Mouse (Mus musculus): ENCODE data around the gene Cd164l2. TPM values are rescaled to one million over a fixed set of nuclear protein-coding genes. Genes with fewer than 3 reads are reported as not detected.

Gene Cd164l2
- polyA plus RNA-seq, 1 experiment from 2014 or later = 5.2 TPM

DNA sequence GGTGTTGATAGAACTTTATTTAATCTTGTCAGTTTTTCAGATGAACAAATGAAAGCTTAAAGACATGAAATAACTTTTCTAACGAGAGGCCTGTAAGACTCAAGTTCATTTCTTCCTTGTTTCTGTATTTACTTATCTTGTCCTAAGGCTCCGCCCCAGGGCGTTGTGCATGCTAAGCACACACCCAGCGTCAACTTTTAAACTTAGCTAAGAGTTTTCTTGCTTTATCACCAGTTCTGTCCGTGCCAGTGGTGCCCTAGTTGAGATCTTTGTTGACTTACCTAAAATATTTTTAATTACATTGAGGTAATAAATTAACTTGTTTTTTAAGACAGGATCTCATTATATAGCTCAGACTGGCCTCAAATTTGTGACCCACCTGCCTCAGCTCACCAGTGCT, 33.6 kb upstream of the Cd164l2 start:
- H3K9ac ChIP-seq = no peak overlapping the region
- peaks cover 37% of the 10 kb centered on the region for H3K4me1 ChIP-seq
- no peaks in the 10 kb centered on the region for H3K9me3 ChIP-seq
- peaks cover 48% of the 10 kb centered on the region for H3K36me3 ChIP-seq
- H3K27me3 ChIP-seq = no peaks in the 10 kb centered on the region
- no peak overlapping the region for H3K4me3 ChIP-seq
- 78% methylated on average over 5 of the region's 5 CpGs for WGBS
- no peak overlapping the region for H3K4me2 ChIP-seq
- no peak for ATAC-seq (ENCODE audit: insufficient number of reproducible peaks, low FRiP score, low TSS enrichment, low read depth)
- no peak overlapping the region for H3K27ac ChIP-seq

GRCm38 (mm10) chr4:133179258-133179657, 32.7 kb upstream of the Cd164l2 start:
- WGBS = 84% methylated on average over 7 of the region's 7 CpGs
- Histone ChIP-seq H3K9ac (no peak overlapping the region), H3K4me3 (no peak overlapping the region), H3K27me3 (no peaks in the 10 kb centered on the region), H3K36me3 (peaks cover 48% of the 10 kb centered on the region), H3K27ac (no peak overlapping the region), H3K9me3 (no peaks in the 10 kb centered on the region), H3K4me2 (no peak overlapping the region), H3K4me1 (peaks cover 43% of the 10 kb centered on the region)
- no peak for ATAC-seq (ENCODE audit: insufficient number of reproducible peaks, low FRiP score, low TSS enrichment, low read depth)

GRCm38 (mm10) chr4:133182439-133183033, 29.4 kb upstream of the Cd164l2 start:
- no peak overlapping the region for H3K4me3 ChIP-seq
- no peak overlapping the region for H3K9ac ChIP-seq
- no peak for ATAC-seq (ENCODE audit: insufficient number of reproducible peaks, low FRiP score, low TSS enrichment, low read depth)
- H3K9me3 ChIP-seq = no peaks in the 10 kb centered on the region
- H3K4me1 ChIP-seq = peaks cover 40% of the 10 kb centered on the region
- peaks cover 46% of the 10 kb centered on the region for H3K36me3 ChIP-seq
- H3K27ac ChIP-seq = peak overlapping the region; percentile 61; the same call in 1 of the 2 replicates
- H3K4me2 ChIP-seq = no peak overlapping the region
- no peaks in the 10 kb centered on the region for H3K27me3 ChIP-seq
- 86% methylated on average over 8 of the region's 8 CpGs for WGBS

GRCm38 (mm10) chr4:133184031-133184897, 27.7 kb upstream of the Cd164l2 start:
- Histone ChIP-seq H3K27ac (peak overlapping the region; percentile 89), H3K9me3 (no peaks in the 10 kb centered on the region), H3K4me1 (peaks cover 40% of the 10 kb centered on the region), H3K27me3 (no peaks in the 10 kb centered on the region), H3K9ac (no peak overlapping the region), H3K4me3 (no peak overlapping the region), H3K4me2 (no peak overlapping the region), H3K36me3 (peaks cover 50% of the 10 kb centered on the region)
- 26% methylated on average over 14 of the region's 14 CpGs for WGBS
- no peak for ATAC-seq (ENCODE audit: insufficient number of reproducible peaks, low FRiP score, low TSS enrichment, low read depth)

DNA sequence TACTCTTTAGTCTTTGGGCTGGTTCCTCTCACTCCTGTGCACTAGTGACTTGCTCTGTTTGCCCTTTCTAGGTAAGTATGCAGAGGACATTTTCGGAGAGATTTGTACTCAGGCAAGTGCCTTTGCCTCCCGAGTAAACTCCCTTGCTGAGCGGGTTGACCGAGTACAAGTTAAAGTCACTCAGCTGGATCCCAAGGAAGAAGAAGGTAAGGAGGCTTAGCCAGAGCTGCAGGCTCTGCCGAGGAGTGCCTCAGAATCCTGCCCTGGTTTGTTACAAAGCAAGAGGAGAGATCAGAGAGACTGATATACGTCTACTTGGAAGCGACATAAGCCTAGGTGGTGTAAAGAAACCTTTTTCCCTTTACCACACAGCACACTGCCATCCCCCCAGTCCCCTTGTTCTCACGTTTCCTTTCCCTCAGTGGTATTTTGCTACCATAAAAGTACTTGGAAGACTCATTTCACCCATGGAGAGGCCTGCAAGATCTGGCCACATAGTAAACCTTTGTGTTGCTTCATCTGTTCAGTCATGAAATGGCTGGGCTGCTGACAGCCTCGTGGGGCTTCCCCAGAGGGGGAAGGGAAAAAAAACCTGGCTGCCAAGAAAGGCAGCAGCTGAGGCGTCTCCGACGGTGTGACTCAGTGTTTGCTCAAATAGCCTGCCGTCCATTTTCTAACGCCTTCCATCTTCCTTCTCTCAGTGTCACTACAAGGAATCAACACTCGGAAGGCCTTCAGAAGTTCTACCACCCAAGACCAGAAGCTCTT, 26.8 kb upstream of the Cd164l2 start:
- no peak overlapping the region for H3K4me3 ChIP-seq

DNA sequence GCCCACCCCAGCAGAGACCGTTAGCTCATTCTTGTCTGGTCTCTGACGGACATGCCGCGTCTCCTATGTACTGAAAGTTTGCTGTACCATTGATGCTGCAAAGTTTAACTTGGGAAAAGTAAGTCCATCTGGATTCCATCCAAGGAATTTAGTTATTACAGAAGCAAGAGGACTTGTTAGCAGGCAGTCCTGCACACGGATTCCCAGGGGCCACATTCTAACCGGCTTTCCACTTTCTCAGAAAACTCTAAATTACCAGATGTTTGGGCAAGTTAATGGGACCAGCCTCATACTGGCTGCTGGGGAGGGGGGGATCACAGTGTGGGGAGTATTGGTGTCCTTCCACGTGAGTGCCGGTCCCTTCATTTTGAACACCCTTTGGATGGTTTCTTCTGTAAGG, 26.0 kb upstream of the Cd164l2 start:
- Histone ChIP-seq H3K4me1 (peaks cover 40% of the 10 kb centered on the region), H3K9me3 (no peaks in the 10 kb centered on the region), H3K27me3 (no peaks in the 10 kb centered on the region), H3K36me3 (peaks cover 53% of the 10 kb centered on the region), H3K4me3 (no peak overlapping the region), H3K27ac (peak overlapping the region; percentile 89), H3K9ac (no peak overlapping the region), H3K4me2 (0 out of 2 replicates have a peak overlapping the region, but pooled peaks have one; percentile 10)
- WGBS = 22% methylated on average over 8 of the region's 8 CpGs
- no peak for ATAC-seq (ENCODE audit: insufficient number of reproducible peaks, low FRiP score, low TSS enrichment, low read depth)

More for the DNA sequence above, 26.8 kb upstream of the Cd164l2 start:
- H3K4me2 ChIP-seq = 0 out of 2 replicates have a peak overlapping the region, but pooled peaks have one; percentile 10
- H3K9ac ChIP-seq = no peak overlapping the region
- ATAC-seq (ENCODE audit: insufficient number of reproducible peaks, low FRiP score, low TSS enrichment, low read depth) = peak; percentile 57; the same call in 1 of the 2 replicates
- 17% methylated on average over 15 of the region's 15 CpGs for WGBS
- peaks cover 40% of the 10 kb centered on the region for H3K4me1 ChIP-seq
- no peaks in the 10 kb centered on the region for H3K9me3 ChIP-seq
- H3K27ac ChIP-seq = peak overlapping the region; percentile 89
- no peaks in the 10 kb centered on the region for H3K27me3 ChIP-seq
- peaks cover 51% of the 10 kb centered on the region for H3K36me3 ChIP-seq

- Histone ChIP-seq H3K4me1 (peaks cover 40% of the 10 kb centered on the region), H3K4me2 (no peak overlapping the region), H3K4me3 (no peak overlapping the region), H3K27me3 (no peaks in the 10 kb centered on the region), H3K27ac (no peak overlapping the region), H3K9ac (no peak overlapping the region), H3K9me3 (no peaks in the 10 kb centered on the region), H3K36me3 (peaks cover 53% of the 10 kb centered on the region)
- WGBS = 82% methylated on average over 5 of the region's 5 CpGs
- no peak for ATAC-seq (ENCODE audit: insufficient number of reproducible peaks, low FRiP score, low TSS enrichment, low read depth)
Measured at GRCm38 (mm10) chr4:133186856-133187255, 25.1 kb upstream of the Cd164l2 start.

GRCm38 (mm10) chr4:133189396-133189795, 22.5 kb upstream of the Cd164l2 start:
- Histone ChIP-seq H3K27me3 (no peaks in the 10 kb centered on the region), H3K9me3 (no peaks in the 10 kb centered on the region), H3K27ac (peak overlapping the region; percentile 30; the same call in 1 of the 2 replicates), H3K4me3 (no peak overlapping the region), H3K4me2 (no peak overlapping the region), H3K9ac (no peak overlapping the region), H3K36me3 (peaks cover 72% of the 10 kb centered on the region), H3K4me1 (peaks cover 19% of the 10 kb centered on the region)
- ATAC-seq (ENCODE audit: insufficient number of reproducible peaks, low FRiP score, low TSS enrichment, low read depth) = no peak
- WGBS = 52% methylated on average over 10 of the region's 10 CpGs

GRCm38 (mm10) chr4:133194482-133194881, 17.4 kb upstream of the Cd164l2 start:
- Histone ChIP-seq H3K27ac (no peak overlapping the region), H3K4me3 (no peak overlapping the region), H3K9ac (no peak overlapping the region), H3K4me1 (peaks cover 38% of the 10 kb centered on the region), H3K27me3 (no peaks in the 10 kb centered on the region), H3K9me3 (no peaks in the 10 kb centered on the region), H3K4me2 (no peak overlapping the region), H3K36me3 (peaks cover 70% of the 10 kb centered on the region)
- no peak for ATAC-seq (ENCODE audit: insufficient number of reproducible peaks, low FRiP score, low TSS enrichment, low read depth)
- 84% methylated on average over 11 of the region's 11 CpGs for WGBS

DNA sequence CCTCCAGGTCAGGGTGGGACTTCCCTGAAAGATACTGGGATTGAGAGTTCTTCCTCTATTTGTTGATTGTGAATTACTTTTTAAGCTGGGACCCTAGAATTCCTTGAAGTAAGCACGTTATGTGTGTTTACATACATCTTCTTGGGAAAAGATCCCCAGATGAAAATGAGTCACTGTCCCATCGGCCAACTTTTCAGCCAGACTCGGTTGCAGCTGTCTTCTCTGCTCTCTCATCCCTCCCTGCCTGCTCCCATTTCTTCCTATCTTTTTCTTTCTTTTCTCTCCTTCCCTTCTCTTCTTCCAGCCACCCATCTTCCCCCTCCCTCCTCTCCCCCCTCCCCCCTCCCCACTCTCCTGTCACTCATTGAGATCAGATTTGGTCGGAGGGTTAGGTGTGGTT, 16.9 kb upstream of the Cd164l2 start:
- 58% methylated on average over 4 of the region's 4 CpGs for WGBS
- no peak overlapping the region for H3K4me2 ChIP-seq
- no peak for ATAC-seq (ENCODE audit: insufficient number of reproducible peaks, low FRiP score, low TSS enrichment, low read depth)
- no peak overlapping the region for H3K4me3 ChIP-seq
- no peak overlapping the region for H3K27ac ChIP-seq
- peaks cover 65% of the 10 kb centered on the region for H3K36me3 ChIP-seq
- H3K9ac ChIP-seq = no peak overlapping the region
- peaks cover 43% of the 10 kb centered on the region for H3K4me1 ChIP-seq
- no peaks in the 10 kb centered on the region for H3K27me3 ChIP-seq
- H3K9me3 ChIP-seq = no peaks in the 10 kb centered on the region

DNA sequence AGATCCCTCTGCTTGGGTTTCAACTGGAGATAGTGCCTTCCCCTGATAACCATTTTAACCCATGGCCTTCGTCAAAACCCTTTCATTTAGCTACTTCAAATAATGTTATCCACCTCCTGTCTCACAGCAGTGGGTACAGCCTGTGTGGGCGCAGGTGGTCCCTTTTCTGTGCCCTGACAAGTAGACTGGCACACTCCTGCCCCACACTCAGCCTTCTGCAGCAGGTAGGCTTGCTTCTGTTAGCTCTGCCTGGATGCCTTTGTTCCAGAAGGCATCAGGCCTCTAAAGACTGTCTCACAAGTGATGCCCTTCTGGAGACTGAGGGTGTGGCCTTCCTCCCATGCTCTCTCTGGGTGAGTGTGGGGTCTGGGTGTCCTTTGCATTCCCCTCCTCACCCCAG, 15.8 kb upstream of the Cd164l2 start:
- no peak overlapping the region for H3K4me3 ChIP-seq
- no peaks in the 10 kb centered on the region for H3K9me3 ChIP-seq
- WGBS = 86% methylated on average over 2 of the region's 2 CpGs
- H3K27ac ChIP-seq = peak overlapping the region; percentile 87; the same call in 1 of the 2 replicates
- peaks cover 54% of the 10 kb centered on the region for H3K36me3 ChIP-seq
- no peak for ATAC-seq (ENCODE audit: insufficient number of reproducible peaks, low FRiP score, low TSS enrichment, low read depth)
- peaks cover 54% of the 10 kb centered on the region for H3K4me1 ChIP-seq
- H3K9ac ChIP-seq = no peak overlapping the region
- no peak overlapping the region for H3K4me2 ChIP-seq
- no peaks in the 10 kb centered on the region for H3K27me3 ChIP-seq

All from limb, embryonic 15.5 days (tissue).